Mouse (Mus musculus) duodenum, adult 2 months (tissue): ENCODE results near the gene Ppme1. TPM values are rescaled to one million over a fixed set of nuclear protein-coding genes. Genes with fewer than 3 reads are reported as not detected.

Source experiments
- polyA plus RNA-seq: library from polyadenylated mRNA; depleted of rRNA; stranded (reverse); fragments of >200 nt; gene quantifications from 2 replicates; pipeline ENCODE4 v1.2.3, GENCODE M21; 2012; ENCODE audit warnings: low replicate concordance; rRNA removed

Gene Ppme1
- 58.7 and 206 TPM in 2 replicates for polyA plus RNA-seq

GRCm38 (mm10) chr7:100371495-100372451 lies at the start of gene Ppme1, which contains the start of gene C2cd3:
Gene Ppme1 (minus strand): TSS chr7:100372307.
Gene C2cd3 (plus strand): TSS chr7:100372233.

GRCm38 (mm10) chr7:100285383-100285782 lies 86.7 kb downstream of the Ppme1 start, which contains the start of gene P4ha3:
Gene P4ha3 (plus strand): TSS chr7:100285520.

Other genes starting within 250 kb of the Ppme1 start
- 15.2 and 16.9 TPM in 2 replicates for gene Lipt2, start 213.0 kb downstream of the Ppme1 start, polyA plus RNA-seq
- 70.9 and 195 TPM in 2 replicates for gene Kcne3, start 195.8 kb downstream of the Ppme1 start, polyA plus RNA-seq
- 0.82 and 4.2 TPM in 2 replicates for gene Pgm2l1, start 144.9 kb downstream of the Ppme1 start, polyA plus RNA-seq
- gene P4ha3, start 86.8 kb downstream of the Ppme1 start, polyA plus RNA-seq: 0.11 and 0.15 TPM in 2 replicates
- 8.4 and 18.8 TPM in 2 replicates for gene C2cd3, start 74 bp downstream of the Ppme1 start, polyA plus RNA-seq
- 0.41 TPM in 2 replicates for gene Ucp3, start 100.7 kb upstream of the Ppme1 start, polyA plus RNA-seq
- gene Ucp2, start 121.0 kb upstream of the Ppme1 start, polyA plus RNA-seq: 908 and 1,967 TPM in 2 replicates
- 0.36 TPM in 1 of 2 replicates, not detected in the other for gene Dnajb13, start 142.7 kb upstream of the Ppme1 start, polyA plus RNA-seq
- 9.2 and 14.8 TPM in 2 replicates for gene Coa4, start 164.8 kb upstream of the Ppme1 start, polyA plus RNA-seq
- gene Rab6a, start 235.1 kb upstream of the Ppme1 start, polyA plus RNA-seq: 26.5 and 34.5 TPM in 2 replicates
- 4.8 and 5.2 TPM in 2 replicates for gene Mrpl48, start 236.0 kb upstream of the Ppme1 start, polyA plus RNA-seq